Mouse (Mus musculus) intestine, postnatal 0 days (tissue): ENCODE results near the gene Smo. TPM values are rescaled to one million over a fixed set of nuclear protein-coding genes. Genes with fewer than 3 reads are reported as not detected.
A peak's percentile ranks its signal among the peaks of the same experiment; 100 is the strongest.
"Not testable (repeated sequence)": the region's sequence is repeated elsewhere in the genome, so short reads cannot be mapped to it uniquely, and the experiment has no call there.

ENCODE experiments used
- ATAC-seq: fragments of 200-750 bp; cut with Nextera tagmentation; 2 replicates; pipeline ENCODE4 v1.8.0; 2017; ENCODE audit warnings: mild to moderate bottlenecking, moderate TSS enrichment, moderate library complexity
- H3K27ac ChIP-seq: fragments of 300-500 bp; sonication (generic); 2 replicates; pipeline ENCODE4 v1.5.1; 2014; ENCODE audit warnings: mild to moderate bottlenecking, low read depth, low read length, moderate library complexity
- H3K27me3 ChIP-seq: fragments of 300-500 bp; sonication (generic); replicated peaks from 2 replicates; pipeline ENCODE4 v1.6.1; 2014; ENCODE audit warnings: low read length, mixed read lengths; ENCODE audit not compliant: control insufficient read depth, insufficient read depth
- H3K36me3 ChIP-seq: fragments of 300-500 bp; sonication (generic); 2 replicates; pipeline ENCODE4 v1.6.1; 2014; ENCODE audit warnings: mild to moderate bottlenecking, moderate library complexity; ENCODE audit not compliant: control insufficient read depth, insufficient read depth
- H3K4me1 ChIP-seq: fragments of 300-500 bp; sonication (generic); replicated peaks from 2 replicates; pipeline ENCODE4 v1.6.1; 2014; ENCODE audit warnings: antibody characterized with exemption, low read length, mixed read lengths; ENCODE audit not compliant: control insufficient read depth, insufficient read depth
- H3K4me2 ChIP-seq: fragments of 300-500 bp; sonication (generic); replicated peaks from 2 replicates; pipeline ENCODE4 v1.6.1; 2014; ENCODE audit warnings: low read depth, mild to moderate bottlenecking, moderate library complexity
- H3K4me3 ChIP-seq: fragments of 300-500 bp; sonication (generic); 2 replicates; pipeline ENCODE4 v1.5.1; 2014; ENCODE audit warnings: low read depth, low read length
- H3K9ac ChIP-seq: fragments of 300-500 bp; sonication (generic); 2 replicates; pipeline ENCODE4 v1.6.1; 2014; ENCODE audit warnings: mild to moderate bottlenecking, low read depth, low read length
- H3K9me3 ChIP-seq: fragments of 300-500 bp; sonication (generic); 2 replicates; pipeline ENCODE4 v1.6.1; 2016; ENCODE audit warnings: mixed run types; ENCODE audit not compliant: control insufficient read depth
- CTCF ChIP-seq: sonication (generic); IDR thresholded peaks from 2 replicates; pipeline ENCODE4 v1.5.1; 2016; ENCODE audit warnings: low read depth, mild to moderate bottlenecking, control low read depth, antibody characterized with exemption, moderate library complexity
- WGBS: fragments of 180-500 bp; shearing (Covaris S2); extraction: QIAGEN DNeasy Blood & Tissue Kit; methylation state at CpG from one replicate; pipeline ENCODE4 v1.1.7; 2014; 5-methylcytosine and 5-hydroxymethylcytosine counted together
- polyA plus RNA-seq: library from polyadenylated mRNA; unstranded; fragments of >200 nt; fragmentation: Nextera tagmentation; extraction: Ambion mirVana; gene quantifications from 2 replicates; pipeline ENCODE4 v1.2.1, GENCODE M21; 2015

Gene Smo
- polyA plus RNA-seq, 1 experiment from 2014 or later: 7.1 TPM

GRCm38 (mm10) chr6:29759012-29759679 is 23.8 kb downstream of the Smo start:
- no peak overlapping the region for H3K4me2 ChIP-seq
- ATAC-seq: no peak
- no peaks in the 10 kb centered on the region for H3K4me1 ChIP-seq
- no peaks in the 10 kb centered on the region for H3K27me3 ChIP-seq
- WGBS: 87% methylated on average over 13 of the region's 13 CpGs
- no peak overlapping the region for H3K9ac ChIP-seq
- H3K36me3 ChIP-seq: peaks cover 34% of the 10 kb centered on the region
- no peak overlapping the region for H3K4me3 ChIP-seq
- H3K27ac ChIP-seq: no peak overlapping the region
- no peaks in the 10 kb centered on the region for H3K9me3 ChIP-seq
- no peak for TF ChIP-seq CTCF

GRCm38 (mm10) chr6:29760397-29760796 is 25.1 kb downstream of the Smo start:
- H3K4me3 ChIP-seq, ATAC-seq, H3K9ac ChIP-seq, H3K4me1 ChIP-seq, H3K27ac ChIP-seq, H3K4me2 ChIP-seq, H3K9me3 ChIP-seq, H3K27me3 ChIP-seq: not testable (repeated sequence)
- 93% methylated on average over 2 of the region's 2 CpGs for WGBS
- H3K36me3 ChIP-seq: peaks cover 26% of the 10 kb centered on the region

- no peak for ATAC-seq
- 93% methylated on average over 4 of the region's 4 CpGs for WGBS
- TF ChIP-seq CTCF: no peak
These were observed 26.0 kb downstream of the Smo start for GRCm38 (mm10) chr6:29761282-29761681.

DNA sequence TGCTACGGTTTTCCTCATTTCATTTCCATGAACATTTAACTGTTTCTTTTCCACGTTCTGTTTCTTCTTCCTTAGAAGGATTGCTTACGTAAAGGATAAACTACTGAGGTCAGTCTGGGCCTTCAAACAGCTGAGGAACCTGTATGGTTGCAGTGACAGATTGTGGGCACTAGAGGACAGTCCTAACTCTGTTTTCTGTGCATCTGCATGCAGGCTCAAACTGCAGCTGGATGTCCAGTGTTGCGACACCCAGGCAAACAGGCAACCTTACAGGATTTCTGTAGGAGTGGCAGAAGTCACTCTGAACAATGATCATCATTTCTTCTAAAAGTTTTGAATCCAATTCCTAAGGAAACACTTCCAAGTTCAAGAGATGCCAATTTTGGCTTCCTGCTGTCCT is 27.2 kb downstream of the Smo start:
- H3K9ac ChIP-seq: no peak overlapping the region
- H3K27me3 ChIP-seq: no peaks in the 10 kb centered on the region
- TF ChIP-seq CTCF: peak; percentile 86
- H3K27ac ChIP-seq: no peak overlapping the region
- H3K4me2 ChIP-seq: no peak overlapping the region
- WGBS: 61% methylated on average over 4 of the region's 4 CpGs
- H3K4me3 ChIP-seq: no peak overlapping the region
- no peaks in the 10 kb centered on the region for H3K9me3 ChIP-seq
- peaks cover 11% of the 10 kb centered on the region; the same call in 1 of the 2 replicates for H3K36me3 ChIP-seq
- H3K4me1 ChIP-seq: no peaks in the 10 kb centered on the region
- peak; percentile 51; the same call in 1 of the 2 replicates for ATAC-seq

More at GRCm38 (mm10) chr6:29761282-29761681, 26.0 kb downstream of the Smo start:
- Histone ChIP-seq H3K4me1 (no peaks in the 10 kb centered on the region), H3K36me3 (peaks cover 22% of the 10 kb centered on the region), H3K4me3 (no peak overlapping the region), H3K4me2 (no peak overlapping the region), H3K27me3 (no peaks in the 10 kb centered on the region), H3K9me3 (no peaks in the 10 kb centered on the region), H3K9ac (no peak overlapping the region), H3K27ac (no peak overlapping the region)

GRCm38 (mm10) chr6:29766874-29767273 is 31.6 kb downstream of the Smo start:
- TF ChIP-seq CTCF: peak; percentile 45
- Histone ChIP-seq H3K9ac (no peak overlapping the region), H3K27ac (no peak overlapping the region), H3K27me3 (no peaks in the 10 kb centered on the region), H3K4me1 (peaks cover 6% of the 10 kb centered on the region; the same call in 1 of the 2 replicates), H3K36me3 (no peaks in the 10 kb centered on the region), H3K4me2 (no peak overlapping the region), H3K9me3 (no peaks in the 10 kb centered on the region), H3K4me3 (no peak overlapping the region)
- no peak for ATAC-seq
- 95% methylated on average over 2 of the region's 2 CpGs for WGBS

DNA sequence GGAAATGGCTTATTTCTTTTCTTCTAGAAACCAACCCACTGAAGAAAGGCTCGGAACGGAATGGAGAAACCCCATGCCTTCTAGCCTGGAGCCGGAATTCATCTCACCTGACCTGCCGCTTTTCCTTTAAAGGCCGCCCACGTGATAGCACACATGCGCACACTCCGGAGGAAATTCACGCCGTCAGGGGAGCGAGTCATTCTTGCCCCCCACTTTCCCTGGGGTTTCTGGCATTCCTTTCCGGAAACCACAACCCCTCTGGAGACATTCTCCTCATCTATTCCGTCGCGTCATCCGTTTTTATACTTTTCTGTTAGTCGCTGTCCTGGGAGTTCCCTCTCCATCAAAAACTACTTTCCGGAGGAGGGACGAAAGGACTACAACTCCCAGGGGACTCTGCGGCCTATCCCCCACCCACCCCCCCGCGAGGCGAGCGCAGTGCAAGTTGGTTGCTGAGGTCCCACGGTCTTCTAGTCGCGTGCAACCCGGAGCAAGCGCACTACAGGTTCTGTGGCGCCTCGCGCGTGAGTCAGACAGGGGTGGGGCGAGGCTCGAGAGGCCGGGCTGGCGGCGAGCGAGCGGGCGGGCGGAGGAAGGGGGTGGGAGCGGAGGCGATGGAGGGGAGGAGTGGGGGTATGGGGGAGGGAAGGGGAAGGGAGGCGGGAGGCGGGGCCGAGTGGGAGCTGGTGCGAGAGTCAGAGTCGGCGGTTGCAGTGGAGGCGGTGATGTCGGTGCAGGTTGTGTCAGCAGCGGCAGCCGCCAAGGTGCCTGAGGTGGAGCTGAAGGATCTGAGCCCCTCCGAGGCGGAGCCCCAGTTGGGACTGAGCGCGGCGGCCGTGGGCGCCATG is 32.7 kb downstream of the Smo start, which contains the start of gene Ahcyl2:
TSS of gene Ahcyl2 (plus strand) at position 199 of the 848 bp plus-strand sequence.
- under 1% methylated on average over 49 of the region's 61 CpGs for WGBS
- peak; percentile 97 for ATAC-seq
- Histone ChIP-seq H3K27me3 (no peaks in the 10 kb centered on the region), H3K27ac (peak within 1 kb of the TSS; percentile 85), H3K9me3 (no peaks in the 10 kb centered on the region), H3K4me2 (peak within 1 kb of the TSS; percentile 83), H3K9ac (peak within 1 kb of the TSS; percentile 86), H3K4me1 (peaks cover 6% of the 10 kb centered on the region; the same call in 1 of the 2 replicates), H3K4me3 (peak within 1 kb of the TSS; percentile 93), H3K36me3 (no peaks in the 10 kb centered on the region)
- no peak for TF ChIP-seq CTCF
